Mouse (Mus musculus) cerebellum, postnatal 14 days (tissue): ENCODE measurements around the gene Rragc.
"Not testable (repeated sequence)": the region's sequence is repeated elsewhere in the genome, so short reads cannot be mapped to it uniquely, and the experiment has no call there.

Experiments
- DNase-seq, 2 experiments: peaks; one replicate each; pipeline ENCODE4 v3.0.0; 2021; ENCODE audit warnings: mixed read lengths in 2 of 2

Rragc gene

DNA sequence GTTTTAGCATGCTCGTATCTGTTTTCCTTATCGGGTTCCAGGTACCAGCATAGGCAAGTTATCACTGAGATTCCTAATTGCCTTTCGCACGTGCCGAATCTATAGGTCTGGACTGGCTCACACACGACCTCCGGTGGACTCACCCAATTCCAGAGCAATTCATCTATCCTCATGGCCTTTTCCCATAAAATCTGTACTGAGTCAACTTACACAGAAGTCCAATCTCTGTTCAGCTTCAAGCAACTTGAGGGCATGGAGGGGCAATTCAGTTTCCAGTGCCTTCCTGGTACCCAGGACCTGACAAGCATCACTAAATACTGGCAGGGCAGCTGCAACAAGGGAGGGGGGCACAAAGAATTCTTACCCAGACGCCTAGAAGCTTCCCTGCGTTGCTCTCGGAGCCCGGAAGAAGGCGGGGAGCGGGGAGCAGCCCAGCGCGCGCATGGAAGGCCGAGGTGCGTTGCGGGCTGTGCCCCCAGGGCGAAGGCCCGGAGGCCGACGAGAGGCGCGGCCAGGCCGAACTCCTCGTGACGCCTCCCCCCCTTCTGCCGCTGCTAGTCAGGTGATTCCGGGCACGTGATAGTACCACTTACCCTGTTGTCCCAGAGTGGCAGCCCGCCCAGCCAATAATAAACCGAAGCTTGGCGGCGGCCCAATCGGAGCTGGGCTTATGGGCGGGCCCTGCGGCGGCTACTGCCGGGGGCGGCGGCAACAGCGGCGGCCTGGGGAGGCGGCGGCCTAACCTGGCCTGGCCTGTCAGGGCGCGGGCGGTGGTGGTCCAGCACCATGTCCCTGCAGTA lies at the start of gene Rragc:
Gene Rragc, plus strand, starts transcription at position 699 of the 800 bp plus-strand sequence.
- peak; percentile 100 for DNase-seq

DNA sequence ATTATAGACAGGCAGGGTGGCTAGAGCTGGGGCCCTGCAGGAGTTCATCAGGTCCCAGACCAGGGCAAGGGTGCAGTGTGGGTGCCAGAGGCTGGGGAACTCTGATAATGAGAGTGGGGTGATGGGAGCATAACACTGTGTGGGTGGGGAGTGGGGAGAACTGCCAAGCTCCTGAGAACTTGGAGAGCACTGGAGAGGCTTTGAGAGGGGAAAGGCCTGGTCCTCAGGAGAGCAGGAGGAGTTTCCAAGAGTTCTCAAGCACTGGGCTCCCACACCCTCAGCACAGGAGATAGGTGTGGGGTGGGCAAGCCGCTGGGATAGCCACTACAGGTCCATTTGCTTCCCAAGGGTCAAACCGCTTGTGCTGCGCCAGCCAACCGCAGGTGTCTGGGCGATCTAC lies 23.5 kb upstream of the Rragc start:
- DNase-seq: no peak

DNA sequence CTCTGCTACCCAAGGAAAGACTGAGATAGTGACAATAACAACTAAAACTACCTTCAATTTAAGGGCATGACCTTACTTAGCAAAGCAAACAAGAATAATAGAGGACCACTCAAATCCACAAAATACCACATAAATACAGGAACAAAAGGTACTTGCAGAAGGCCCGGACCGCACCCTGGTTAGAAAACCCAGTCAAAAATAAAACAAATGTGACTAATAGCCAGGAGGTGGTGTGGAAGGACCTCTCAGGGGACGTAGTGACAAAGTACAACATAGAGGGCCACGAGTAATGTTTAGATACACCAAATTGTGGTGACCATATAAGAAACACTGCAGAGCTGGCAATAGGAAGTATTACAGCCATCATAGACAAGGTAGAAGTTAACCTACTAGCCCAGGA lies 23.0 kb upstream of the Rragc start:
- DNase-seq: no peak

DNA sequence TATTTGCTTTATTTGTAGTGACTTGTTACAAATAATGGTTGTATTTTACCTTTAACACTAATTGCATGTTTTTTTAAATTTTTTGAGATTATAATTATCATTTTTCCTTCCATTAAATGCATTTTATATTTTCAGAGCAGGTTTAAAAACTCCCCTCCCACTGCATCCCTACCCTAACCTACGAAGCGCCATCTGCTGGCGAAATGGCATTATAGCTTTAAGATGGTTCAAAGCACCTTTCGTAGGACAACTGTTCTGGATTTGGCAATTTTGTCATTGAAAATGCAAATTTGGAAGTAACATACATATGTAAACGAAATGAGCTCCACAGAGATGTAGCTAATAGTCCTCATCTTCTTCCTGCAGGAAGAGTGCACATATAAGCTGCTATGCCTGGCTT lies 18.6 kb upstream of the Rragc start:
- peak; percentile 74 to 83 for DNase-seq

DNA sequence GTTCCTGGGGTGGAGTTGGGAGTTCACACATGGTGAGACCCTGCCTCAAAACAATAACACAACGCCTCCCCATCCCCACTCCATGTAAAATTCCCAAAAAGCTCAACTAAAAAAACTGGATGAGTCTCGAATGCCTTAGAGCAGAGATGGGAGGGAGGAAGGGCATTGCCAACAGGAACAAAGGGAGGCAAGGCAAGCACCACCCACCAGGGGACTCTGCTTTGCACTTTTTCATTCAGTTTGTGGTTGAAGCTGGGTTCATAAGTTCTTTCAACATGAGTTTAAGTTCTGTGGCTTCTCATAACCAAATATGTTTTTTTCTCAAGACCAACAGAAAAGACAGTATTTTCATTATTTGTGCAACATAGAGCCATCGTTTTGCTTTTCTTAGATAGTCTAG lies 13.8 kb upstream of the Rragc start:
- no peak for DNase-seq

DNA sequence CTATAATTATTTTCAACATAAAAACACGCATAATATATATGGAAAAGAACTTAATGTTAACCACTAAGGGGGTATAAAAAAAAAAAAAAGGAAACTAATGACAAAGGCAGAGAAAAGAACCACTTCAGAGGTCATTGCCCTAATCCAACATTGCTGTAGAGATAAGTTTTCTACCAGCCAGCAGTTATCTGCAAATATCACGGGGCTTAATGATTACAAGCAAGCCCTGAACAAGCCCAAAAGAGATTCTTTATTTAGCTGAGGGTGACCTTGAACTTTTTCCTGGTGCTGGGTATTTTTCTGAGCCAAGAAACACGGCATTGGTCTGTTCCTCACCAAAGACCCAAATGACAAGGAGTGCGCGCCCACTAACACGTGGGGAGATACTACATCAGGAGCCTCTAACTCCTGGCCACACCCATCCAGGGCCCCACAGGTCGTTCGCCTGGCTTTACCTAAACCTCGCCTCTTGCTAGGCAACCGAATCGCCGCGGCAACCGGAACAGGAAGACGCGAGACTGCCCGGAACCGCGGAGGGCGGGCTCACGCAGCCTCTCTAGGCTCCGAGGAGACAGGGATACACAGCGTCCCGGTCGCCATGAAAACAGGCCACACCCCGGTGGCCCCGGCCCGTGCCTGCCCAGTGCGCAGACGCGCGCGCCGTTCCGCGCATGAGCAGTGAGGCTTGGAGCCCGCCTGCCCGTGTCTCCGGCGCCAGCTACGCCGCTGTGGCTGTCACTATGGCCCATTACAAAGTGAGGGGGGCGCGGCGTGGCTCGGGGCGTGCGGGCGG lies 12.7 kb upstream of the Rragc start, which contains the start of gene Mycbp:
Gene Mycbp, plus strand, starts transcription at position 500 of the 793 bp plus-strand sequence.
- DNase-seq: peak; percentile 99 to 100

DNA sequence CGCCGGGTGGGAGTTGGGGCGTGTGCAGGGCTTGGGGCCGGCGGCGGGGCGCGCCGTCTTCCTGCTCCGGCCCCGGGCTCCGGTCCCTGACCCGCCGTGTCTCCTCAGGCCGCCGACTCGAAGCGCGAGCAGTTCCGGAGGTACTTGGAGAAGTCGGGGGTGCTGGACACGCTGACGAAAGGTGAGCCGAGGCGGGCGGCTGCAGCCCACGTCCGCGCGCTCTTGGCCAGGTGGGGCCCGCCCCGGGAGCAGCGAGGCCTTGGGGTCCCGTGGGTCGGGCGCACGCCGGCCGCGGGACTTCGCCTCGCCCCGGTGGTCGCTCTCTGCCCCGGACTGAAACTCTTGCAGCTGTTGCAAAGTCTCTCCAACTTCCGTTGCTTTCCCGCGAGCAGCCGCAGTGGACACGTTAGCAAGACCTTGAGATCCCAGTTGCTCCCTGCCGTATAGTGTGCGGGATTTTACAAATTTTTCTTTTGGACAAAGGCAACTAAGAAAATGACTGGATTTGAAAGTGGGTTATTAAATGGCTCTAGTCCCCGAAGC lies 12.0 kb upstream of the Rragc start:
- DNase-seq: no peak

DNA sequence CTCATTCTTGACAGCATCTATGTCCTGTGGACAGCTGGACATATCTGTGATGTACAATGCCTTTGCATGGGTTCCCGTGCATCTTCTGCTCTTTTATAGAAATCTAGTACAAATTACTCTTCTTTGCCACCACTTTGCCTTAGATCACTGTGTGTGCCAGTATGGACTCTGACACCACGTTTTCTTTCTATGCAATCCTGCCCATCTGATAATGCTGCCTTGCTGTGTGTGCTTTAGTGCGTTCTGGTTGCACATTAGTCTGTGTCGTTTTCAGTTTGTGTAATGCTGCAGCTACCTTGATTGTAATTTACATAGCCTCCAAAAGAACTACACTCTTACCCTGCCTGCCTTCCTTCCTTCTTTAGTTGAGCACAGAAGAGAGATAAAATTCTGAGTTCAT lies 5.7 kb upstream of the Rragc start:
- DNase-seq: no peak

DNA sequence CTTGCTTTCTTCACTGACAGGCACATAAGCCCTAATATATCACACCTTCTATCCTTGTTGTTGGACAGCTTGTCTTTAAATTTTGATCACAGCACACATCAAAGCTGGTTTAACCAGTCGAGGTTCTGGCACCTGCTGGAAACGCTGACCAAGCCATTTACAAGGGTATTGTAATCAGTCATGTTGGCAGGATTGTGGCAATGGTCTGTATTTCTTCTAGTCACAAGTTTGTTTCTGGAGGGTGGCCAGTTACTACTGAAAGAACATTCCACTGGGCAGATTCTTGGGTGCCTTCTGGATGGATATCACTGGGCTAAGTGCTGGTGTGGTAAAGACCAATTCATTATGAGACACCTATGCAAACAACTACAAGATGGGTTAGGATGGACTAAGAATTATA lies 4.8 kb upstream of the Rragc start:
- DNase-seq: no peak

DNA sequence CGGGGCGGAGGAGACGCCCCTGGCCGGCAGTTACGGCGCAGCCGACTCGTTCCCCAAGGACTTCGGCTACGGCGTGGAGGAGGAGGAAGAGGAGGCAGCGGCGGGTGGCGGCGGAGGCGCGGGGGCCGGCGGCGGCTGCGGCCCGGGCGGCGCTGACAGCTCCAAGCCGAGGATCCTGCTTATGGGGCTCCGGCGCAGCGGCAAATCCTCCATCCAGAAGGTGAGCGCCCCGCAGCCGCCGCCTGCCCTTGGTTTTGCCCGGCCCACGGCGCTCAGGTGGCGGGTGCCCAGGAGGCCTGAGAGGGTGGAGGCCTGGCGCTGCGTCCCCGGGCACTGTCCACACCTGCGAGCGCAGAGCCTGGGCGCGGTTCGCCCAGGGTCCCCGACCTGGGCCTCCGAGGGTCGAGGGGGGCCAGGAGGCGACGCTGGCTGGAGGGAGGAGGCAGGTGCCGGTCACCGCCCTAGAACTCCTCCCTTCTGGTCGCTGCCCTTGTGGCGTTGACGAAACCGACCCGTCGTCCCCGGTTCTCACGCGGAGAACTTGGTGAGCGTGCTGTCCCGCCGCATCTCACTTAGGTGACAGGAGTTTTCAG lies 398 bp downstream of the Rragc start, which contains the start of gene 4930535I16Rik:
Gene 4930535I16Rik, minus strand, starts transcription at position 475 of the 593 bp plus-strand sequence.
- DNase-seq: no peak

DNA sequence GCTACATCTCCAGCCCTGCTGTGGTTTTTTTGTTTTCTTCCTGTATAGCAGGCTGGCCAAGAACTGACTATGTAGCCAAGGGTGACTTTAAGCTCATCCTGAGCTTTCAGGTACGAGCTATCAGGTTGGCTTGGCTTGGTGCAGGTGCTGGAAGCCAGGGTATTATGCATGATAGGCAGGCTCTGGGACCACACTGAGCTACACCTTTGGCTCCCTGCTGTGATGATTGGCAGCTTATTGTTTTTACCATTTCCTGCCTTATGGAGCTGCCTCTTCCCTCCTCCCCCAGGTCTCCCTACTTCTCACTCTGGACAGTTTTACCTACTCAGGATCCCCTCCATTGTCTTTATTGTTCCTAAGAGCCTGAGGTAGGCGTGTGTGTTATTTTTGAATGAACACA lies 1.6 kb downstream of the Rragc start:
- DNase-seq: no peak

DNA sequence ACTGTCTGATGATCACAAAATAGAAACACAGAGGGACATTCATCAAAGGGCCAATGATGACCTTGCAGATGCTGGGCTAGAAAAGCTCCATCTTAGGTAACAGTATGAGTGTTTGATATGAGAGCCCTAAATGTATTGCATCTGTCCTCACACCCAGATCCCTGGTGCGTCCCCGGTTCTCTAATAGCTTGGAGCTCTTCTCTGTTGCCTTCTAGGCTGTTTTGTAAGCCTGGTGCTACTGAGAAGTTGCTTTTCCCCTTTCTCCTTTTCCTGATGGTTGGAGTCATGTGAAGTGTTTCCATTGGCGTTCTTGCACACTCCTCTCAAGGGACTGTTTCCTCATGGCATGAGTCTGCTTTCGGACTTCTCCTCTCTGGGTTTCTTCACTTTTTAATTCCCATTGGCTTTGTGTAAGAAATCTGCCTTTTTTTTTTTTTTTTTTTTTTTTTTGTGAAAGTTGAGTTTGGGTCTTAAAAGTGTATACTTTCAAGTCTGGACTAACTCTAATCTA lies 3.9 kb downstream of the Rragc start:
- no peak for DNase-seq

DNA sequence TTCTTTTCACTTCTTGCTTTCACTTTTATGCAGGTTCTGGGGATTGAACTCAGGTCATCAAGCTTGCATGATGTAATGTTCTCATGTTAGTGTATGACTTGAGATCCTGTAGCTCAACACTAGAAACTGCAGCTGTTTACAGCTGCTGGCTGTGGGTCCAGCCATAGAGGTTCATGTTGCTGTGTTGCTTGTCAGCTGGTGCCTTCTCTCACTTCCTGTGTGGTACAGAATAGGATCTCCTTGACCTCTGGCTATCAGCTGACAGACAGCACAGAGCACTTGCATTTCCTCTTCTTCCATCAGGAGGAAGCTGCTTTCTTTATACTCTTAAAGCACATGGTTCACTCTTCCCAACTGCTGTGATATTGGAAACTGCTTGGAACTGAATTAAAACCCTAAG lies 10.7 kb downstream of the Rragc start:
- no peak for DNase-seq

DNA sequence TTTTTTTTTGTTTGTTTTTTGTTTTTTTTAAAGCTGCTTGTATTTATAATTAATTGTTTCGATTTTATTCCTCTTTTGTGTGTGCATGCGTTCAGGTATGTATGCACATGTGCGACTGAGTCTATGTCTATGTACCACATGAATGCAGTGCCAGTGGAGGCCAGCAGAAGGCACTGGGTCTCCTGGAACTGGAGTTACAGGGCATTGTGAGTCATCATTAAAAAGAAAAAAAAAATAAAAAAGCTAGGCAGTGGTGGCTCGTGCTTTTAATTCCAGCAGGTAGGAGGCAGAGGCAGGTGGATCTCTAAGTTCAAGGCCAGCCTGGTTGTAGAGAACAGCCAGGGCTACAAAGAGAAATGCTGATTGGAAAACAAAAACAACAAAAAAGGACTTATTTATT lies 12.7 kb downstream of the Rragc start:
- DNase-seq: no peak

DNA sequence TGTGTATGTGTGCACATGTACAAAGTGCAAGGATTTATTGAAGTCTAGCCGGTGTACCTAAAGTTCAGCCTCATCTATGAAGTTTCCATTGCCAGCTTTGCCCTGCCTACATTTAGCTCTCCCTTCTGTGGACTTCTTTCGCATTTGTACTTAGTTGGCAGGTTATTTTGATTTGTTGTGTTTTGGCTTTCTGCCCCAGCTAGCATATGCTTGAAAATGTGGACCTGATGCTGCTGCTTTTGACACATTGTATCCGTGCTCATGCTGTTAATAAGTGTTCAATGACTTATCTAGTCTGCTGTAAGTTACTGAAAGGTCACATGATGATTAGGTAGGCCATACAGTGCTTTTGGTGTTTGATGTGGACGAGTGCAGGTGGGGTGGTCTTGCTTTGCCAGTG lies 17.1 kb downstream of the Rragc start:
- DNase-seq: no peak

DNA sequence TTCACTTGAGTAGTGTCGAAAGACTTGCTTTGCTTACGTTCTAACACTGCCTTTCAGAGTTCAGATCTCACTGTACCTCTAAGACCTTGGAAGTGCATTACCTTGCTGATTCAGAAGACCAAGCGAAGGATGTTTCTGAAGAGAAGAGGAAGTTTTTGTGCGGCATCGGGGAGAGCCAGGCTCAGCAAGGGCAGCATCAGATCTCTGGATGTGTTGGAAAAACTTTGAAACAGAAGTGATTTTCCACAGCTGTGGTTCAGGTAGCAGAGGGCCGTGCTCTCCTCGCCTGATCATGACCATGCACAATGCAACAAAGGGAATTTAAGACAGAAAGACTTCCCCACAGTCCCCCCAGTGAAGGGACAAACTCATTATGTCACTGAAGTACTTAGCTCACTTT lies 18.8 kb downstream of the Rragc start:
- DNase-seq: no peak

DNA sequence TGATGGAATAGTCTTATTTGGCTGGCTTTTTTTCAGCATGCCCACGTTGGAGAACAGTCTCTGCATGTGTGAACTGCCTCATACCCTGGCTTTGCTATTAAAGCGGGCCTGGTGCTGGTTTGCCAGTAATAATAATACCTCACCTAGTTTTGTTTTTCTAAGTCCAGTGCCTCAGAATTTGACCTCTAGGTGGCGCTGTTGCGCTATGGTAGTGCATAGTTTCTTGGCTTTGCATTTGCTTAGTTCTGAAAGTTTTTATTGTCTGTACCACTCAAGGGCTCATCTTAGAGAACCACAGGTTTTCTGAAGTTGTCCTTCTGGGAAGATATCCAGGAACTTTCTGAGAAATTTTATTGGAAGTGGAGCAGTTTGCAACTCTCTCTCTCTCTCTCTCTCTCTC lies 22.6 kb downstream of the Rragc start:
- DNase-seq: peak; percentile 81 to 85

DNA sequence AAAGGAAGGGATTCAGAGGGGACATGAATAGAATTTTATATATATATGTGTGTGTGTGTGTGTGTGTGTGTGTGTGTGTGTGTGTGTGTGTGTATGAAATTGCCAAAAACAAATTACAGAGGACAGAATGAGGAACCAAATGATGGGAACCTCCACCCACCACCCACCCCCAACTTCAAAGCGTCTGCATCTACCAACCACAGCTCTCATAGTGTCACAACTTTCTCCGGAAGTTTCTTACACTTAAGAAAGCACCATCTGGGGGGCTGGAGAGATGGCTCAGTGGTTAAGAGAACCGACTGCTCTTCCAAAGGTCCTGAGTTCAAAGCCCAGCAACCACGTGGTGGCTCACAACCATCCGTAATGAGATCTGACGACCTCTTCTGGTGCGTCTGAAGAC lies 23.6 kb downstream of the Rragc start:
- DNase-seq: not testable (repeated sequence)

DNA sequence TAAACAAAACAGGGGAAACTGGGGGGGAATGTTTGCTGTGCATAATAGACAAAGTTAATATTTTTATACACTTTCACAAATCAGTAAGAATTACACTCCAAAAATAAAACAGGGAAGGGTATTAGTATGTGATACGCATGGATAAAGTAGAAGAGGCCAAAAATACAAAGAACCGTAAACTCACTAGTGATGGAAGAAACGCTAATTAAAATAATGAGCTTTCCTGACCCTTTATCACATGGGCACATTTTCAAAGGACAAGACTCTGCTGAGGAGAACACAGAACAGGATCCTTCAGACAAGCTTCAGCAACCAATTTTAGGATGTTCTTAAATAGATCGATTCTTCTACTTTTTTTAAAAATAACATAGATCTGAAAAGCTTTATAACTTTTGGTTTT lies 29.5 kb downstream of the Rragc start:
- DNase-seq: no peak

DNA sequence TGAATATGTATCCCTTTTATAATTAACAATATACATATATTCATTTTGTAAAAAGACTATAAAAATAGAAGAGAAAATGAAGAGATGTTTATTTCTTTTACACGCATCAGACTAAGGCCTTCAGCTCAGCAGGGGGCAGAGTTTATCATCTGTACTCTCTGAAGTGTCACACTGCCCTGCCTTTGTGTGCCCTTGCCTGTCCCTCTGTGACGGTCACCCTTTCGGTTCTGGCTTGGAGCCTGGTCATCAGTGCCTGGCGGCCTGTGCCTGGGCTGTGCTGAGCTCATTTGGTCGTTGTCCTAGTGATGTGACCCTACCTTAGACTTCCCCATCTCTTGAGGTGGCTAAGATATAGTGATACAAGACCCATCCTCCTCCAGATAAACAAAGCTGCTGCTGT lies 29.9 kb downstream of the Rragc start:
- no peak for DNase-seq

DNA sequence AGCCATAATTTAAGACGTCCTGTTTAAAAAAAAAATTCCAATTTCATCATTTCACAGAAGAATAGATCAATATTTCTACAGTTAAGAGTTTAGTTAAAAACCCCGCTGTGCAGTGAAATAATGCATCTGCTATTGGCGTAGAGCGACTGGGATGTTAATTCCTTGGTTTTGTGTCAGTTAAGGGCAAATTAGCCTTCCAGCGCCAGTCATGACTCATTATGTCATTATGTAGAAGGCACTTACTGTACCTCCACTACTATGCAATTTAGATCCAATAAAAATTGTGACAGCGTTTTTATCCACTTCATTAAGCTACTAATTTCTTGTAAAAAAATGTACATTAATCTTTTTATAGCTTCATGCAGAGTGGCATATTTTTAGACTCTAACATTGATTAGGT lies 31.7 kb downstream of the Rragc start:
- no peak for DNase-seq

DNA sequence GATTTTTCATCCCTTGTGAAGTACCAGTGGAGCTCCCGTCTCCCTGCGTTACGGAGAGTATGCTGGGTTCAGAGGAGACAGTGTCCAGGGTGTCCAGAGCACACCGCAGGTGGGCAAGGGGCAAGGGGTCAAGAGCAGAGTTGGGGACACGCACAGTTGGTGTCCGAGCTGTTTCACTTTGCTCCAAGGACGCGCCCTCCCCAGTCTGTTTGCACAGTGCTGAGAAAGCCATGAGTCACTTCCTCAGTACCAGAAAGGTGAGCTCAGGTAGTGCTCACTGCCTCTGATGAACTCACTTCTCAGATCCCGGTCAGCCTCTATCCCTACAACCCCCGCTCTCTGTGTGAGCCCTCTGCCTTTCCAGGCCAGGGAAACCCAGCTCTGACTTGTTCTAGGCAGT lies 32.4 kb downstream of the Rragc start:
- no peak for DNase-seq

DNA sequence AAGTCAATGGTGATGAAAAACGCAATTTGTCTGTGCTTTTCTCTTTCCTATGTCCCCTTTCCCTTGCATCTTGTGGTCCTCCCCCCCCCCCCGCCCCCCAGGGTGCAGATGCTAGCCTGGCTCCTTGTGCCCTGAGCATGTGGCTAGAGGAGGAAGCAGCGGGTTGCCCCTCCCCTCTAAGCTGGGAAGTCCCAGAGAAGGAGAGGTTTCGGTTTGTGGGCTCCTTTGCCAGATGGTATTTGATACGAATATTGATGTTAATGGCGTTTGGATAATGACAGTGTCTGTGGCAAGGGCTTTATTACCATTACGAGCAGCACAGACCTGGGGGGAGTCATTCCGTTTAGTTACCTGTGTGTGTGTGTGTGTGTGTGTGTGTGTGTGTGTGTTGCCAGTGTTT lies 34.8 kb downstream of the Rragc start:
- no peak for DNase-seq
